Mouse (Mus musculus): Measurements from ENCODE around the gene Acvr2a.
"Not testable (repeated sequence)": the region's sequence is repeated elsewhere in the genome, so short reads cannot be mapped to it uniquely, and the experiment has no call there.

Gene Acvr2a

GRCm38 (mm10) chr2:48813371-48814222 lies at the start of gene Acvr2a:
Acvr2a (plus strand) TSS chr2:48814109.
- peak; percentile 94 for DNase-seq (ENCODE audit: low spot score)

GRCm38 (mm10) chr2:48766513-48766912 lies 47.4 kb upstream of the Acvr2a start:
- DNase-seq (ENCODE audit: low spot score): no peak

- DNase-seq (ENCODE audit: low spot score): no peak
These were observed 46.1 kb upstream of the Acvr2a start for GRCm38 (mm10) chr2:48767778-48768177.

GRCm38 (mm10) chr2:48768219-48768618 lies 45.7 kb upstream of the Acvr2a start:
- no peak for DNase-seq (ENCODE audit: low spot score)

GRCm38 (mm10) chr2:48770100-48770499 lies 43.8 kb upstream of the Acvr2a start:
- no peak for DNase-seq (ENCODE audit: low spot score)

- no peak for DNase-seq (ENCODE audit: low spot score)
These were observed 43.3 kb upstream of the Acvr2a start for GRCm38 (mm10) chr2:48770634-48771033.

- no peak for DNase-seq (ENCODE audit: low spot score)
These were observed 38.6 kb upstream of the Acvr2a start for GRCm38 (mm10) chr2:48775281-48775680.

GRCm38 (mm10) chr2:48788901-48789300 lies 25.0 kb upstream of the Acvr2a start:
- no peak for DNase-seq (ENCODE audit: low spot score)

GRCm38 (mm10) chr2:48814223-48815038 lies 522 bp downstream of the Acvr2a start:
- peak; percentile 56 for DNase-seq (ENCODE audit: low spot score)

- DNase-seq (ENCODE audit: low spot score): no peak
These were observed 1.2 kb downstream of the Acvr2a start for GRCm38 (mm10) chr2:48815039-48815590.

GRCm38 (mm10) chr2:48816141-48817028 lies 2.5 kb downstream of the Acvr2a start:
- no peak for DNase-seq (ENCODE audit: low spot score)

- no peak for DNase-seq (ENCODE audit: low spot score)
These were observed 12.0 kb downstream of the Acvr2a start for GRCm38 (mm10) chr2:48825878-48826277.

GRCm38 (mm10) chr2:48826380-48826779 lies 12.5 kb downstream of the Acvr2a start:
- DNase-seq (ENCODE audit: low spot score): no peak

GRCm38 (mm10) chr2:48830492-48830891 lies 16.6 kb downstream of the Acvr2a start:
- DNase-seq (ENCODE audit: low spot score): no peak

GRCm38 (mm10) chr2:48832305-48832704 lies 18.4 kb downstream of the Acvr2a start:
- DNase-seq (ENCODE audit: low spot score): no peak

- no peak for DNase-seq (ENCODE audit: low spot score)
These were observed 20.1 kb downstream of the Acvr2a start for GRCm38 (mm10) chr2:48833884-48834450.

GRCm38 (mm10) chr2:48841611-48842470 lies 27.9 kb downstream of the Acvr2a start:
- no peak for DNase-seq (ENCODE audit: low spot score)

GRCm38 (mm10) chr2:48846689-48847398 lies 32.9 kb downstream of the Acvr2a start:
- no peak for DNase-seq (ENCODE audit: low spot score)

GRCm38 (mm10) chr2:48865596-48865995 lies 51.7 kb downstream of the Acvr2a start:
- not testable (repeated sequence) for DNase-seq (ENCODE audit: low spot score)

All from MN1 (cell line).